Mouse (Mus musculus) frontal cortex, adult (tissue): ENCODE data around the gene Bicd2.
"Not testable (repeated sequence)": the region's sequence is repeated elsewhere in the genome, so short reads cannot be mapped to it uniquely, and the experiment has no call there.

ENCODE experiments used
- ATAC-seq: cut with Nextera tagmentation; 2 replicates; pipeline ENCODE4 v1.9.2; 2017; ENCODE audit warnings: mild to moderate bottlenecking, moderate library complexity, mixed read lengths; ENCODE audit not compliant: low TSS enrichment

The Bicd2 gene

DNA sequence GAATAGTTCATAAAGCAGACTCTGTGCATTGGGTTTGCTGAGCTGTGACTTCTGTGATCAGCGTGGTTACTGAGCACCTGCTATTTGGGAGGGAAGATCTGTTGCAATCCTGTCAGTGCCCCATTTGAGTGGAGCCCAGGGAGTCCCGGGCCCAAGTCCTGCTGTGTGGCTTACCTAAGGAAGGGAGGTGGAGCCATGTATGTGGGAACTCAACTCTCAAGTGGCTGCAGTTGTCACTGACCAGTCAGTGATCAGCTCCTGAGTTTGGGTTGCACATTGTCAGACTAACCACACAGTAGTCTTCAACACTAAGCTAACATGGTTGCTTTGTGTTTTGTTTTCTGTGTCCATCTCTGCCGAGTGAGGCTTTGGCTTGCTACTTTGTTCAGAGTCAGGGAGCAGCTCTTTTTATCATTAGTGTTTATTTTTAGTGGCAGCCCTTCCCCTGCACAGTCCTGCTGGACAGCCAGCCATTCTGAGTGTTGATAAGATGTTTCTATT, 19.6 kb downstream of the Bicd2 start:
- no peak for ATAC-seq

GRCm38 (mm10) chr13:49362364-49362763, 21.0 kb downstream of the Bicd2 start:
- no peak for ATAC-seq

DNA sequence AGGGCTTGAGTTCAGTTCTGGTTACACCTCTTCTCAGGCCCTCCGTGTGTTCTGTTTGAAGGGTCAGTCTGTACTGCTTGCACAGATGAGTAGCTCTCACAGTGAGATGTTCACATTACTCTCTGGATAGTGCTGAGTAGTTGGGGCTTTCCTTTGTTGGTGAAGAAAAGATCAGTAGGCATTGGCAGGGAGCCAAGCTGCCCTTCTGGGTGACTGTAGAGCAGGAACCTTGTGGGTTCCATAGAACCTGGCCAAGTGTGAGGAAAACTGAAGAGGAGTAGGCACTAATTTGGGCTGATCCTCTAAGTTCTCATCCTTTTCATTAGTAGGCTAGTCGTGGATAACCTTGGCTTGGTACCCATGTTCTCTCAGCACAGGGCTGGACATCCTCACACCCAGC, 21.4 kb downstream of the Bicd2 start:
- no peak for ATAC-seq

GRCm38 (mm10) chr13:49364716-49365115, 23.3 kb downstream of the Bicd2 start:
- no peak for ATAC-seq

GRCm38 (mm10) chr13:49367657-49368440, 26.5 kb downstream of the Bicd2 start:
- no peak for ATAC-seq

DNA sequence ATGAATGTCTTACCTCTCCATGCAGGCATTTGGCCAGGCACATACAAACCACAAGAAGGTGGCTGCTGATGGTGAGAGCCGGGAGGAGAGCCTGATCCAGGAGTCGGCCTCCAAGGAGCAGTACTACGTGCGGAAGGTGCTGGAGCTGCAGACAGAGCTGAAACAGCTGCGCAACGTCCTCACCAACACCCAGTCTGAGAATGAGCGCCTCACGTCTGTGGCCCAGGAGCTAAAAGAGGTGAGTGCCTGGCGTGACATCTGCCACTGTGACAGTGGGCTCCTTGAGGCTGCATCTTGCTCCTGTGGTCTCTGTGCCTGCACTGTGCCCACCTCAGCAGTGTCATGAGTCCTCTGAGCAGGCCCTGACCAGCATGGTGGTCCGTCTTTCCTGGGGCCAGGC, 28.0 kb downstream of the Bicd2 start:
- ATAC-seq, result no peak

DNA sequence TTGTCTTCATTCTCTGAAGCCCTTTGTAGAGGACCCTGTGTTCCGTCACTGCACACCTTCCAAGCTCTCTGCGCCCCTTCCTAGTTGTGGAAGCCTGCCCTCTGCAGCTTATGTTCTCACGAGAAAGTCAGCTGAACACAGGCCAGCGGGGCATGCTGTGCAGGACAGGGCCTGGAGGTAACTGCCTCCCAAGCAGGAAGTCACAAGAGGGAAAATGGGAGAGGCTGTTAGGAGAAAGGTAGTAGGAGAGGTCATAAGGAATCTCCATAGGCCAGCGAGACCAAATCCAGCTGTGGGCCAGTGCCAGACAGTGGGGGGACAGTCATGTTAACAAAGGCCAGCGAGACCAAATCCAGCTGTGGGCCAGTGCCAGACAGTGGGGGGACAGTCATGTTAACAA, 28.8 kb downstream of the Bicd2 start:
- ATAC-seq, result not testable (repeated sequence)

DNA sequence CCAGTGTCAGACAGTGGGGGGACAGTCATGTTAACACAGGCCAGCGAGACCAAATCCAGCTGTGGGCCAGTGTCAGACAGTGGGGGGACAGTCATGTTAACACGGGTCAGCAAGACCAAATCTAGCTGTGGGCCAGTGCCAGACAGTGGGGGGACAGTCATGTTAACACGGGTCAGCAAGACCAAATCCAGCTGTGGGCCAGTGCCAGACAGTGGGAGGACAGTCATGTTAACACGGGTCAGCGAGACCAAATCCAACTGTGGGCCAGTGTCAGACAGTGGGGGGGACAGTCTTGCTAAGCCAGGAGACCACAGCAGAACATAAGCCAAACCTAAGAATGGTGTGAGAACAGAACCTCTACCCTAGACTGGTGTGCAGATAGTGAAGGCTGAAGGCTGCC, 29.5 kb downstream of the Bicd2 start:
- peak; percentile 1; the same call in 1 of the 2 replicates for ATAC-seq

DNA sequence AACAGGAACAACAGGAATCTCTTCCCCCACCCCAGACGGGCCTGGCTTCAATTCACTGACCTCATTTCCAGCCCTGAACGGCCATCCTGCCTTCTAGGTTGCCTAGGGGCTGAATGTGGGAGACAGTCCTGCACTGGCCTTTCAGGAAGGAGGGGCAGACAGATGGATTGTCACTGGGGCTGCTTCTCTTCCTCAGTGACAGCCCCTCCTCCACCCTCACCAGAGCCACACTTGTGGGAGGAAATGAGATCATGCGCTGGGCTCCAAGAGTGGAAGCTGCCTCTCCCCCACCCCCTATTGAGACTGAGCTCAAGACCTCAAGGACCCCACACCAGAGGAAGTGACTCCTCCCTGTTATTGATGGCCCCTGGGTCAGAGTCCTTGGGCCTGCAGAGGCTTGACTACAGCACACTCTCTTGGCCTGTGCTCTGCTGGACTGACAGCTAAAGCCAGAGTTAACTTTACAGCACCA, 30.1 kb downstream of the Bicd2 start:
- ATAC-seq, result peak; percentile 68

DNA sequence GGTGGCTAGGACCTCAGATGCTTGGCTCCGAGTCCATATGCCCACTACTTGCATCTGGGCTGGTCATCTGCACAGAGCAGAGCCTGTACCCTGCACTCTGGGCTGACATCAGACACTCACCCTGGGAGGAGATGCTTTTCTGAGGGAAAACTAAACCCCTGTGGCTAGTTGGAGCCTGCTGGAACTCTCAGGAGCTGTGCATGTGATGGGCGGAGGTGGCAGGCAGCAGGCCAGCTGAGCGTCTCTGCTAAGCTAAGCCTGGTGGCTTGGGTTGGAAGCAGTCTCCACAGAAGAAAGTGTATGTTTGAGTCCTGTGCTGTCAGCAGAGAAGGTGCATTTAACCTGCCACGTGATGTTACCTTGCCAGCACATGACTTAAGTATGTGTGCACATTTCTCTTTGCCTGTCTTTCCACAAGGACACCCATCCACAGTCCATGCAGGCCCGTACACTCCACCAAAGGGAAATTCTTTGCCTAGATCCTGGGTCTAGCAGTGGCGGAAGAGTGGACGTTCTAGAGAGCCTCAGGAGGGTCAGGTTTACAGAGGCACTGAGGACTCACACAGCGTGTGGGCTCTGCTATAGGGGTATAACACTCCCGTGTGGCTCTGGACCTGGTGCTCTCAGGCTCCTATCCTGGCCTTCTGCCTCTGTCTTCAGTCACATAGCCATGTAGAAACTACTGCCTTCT, 31.1 kb downstream of the Bicd2 start:
- ATAC-seq, result peak; percentile 86

- no peak for ATAC-seq
Measured at GRCm38 (mm10) chr13:49374304-49374703, 32.9 kb downstream of the Bicd2 start.

DNA sequence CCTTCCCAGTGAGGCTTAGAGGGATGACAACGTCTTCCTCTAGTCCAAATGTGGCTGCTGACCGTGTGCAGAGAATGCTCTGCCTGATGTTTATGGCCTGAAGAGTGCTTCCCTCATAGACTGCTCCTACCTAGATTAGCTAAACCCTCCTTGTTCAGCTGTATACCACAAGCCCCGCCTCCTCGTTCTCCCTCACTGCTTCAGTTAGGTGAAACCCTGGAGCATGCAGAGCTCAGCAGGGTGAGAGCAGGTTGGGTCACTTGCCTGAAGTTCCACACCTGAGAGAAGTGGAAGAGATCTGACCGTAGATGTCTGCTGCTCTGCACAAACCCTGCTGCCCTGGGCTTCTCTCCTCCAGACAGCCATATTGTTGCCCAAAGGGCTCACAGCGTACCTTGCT, 33.3 kb downstream of the Bicd2 start:
- no peak for ATAC-seq

DNA sequence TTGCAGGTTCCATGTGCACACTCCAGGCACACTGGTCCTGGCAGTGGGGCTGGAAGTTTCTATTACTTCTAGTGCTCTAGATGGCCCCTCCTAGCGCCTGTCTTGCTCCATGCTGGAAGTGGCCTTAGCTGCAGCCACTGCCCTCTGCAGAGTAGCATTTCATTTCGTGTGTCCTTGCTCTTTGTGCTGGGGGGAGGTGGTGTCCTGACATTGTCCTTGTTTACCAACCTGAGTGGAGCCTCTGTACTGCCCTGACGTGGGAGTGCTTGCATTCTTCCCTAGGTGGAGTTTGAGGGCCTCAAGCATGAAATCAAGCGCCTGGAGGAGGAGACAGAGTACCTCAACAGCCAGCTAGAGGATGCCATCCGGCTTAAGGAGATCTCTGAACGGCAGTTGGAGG, 36.2 kb downstream of the Bicd2 start:
- no peak for ATAC-seq

- ATAC-seq, result no peak
Measured at GRCm38 (mm10) chr13:49379301-49379700, 37.9 kb downstream of the Bicd2 start.

GRCm38 (mm10) chr13:49381230-49381629, 39.8 kb downstream of the Bicd2 start:
- peak; percentile 86 for ATAC-seq

DNA sequence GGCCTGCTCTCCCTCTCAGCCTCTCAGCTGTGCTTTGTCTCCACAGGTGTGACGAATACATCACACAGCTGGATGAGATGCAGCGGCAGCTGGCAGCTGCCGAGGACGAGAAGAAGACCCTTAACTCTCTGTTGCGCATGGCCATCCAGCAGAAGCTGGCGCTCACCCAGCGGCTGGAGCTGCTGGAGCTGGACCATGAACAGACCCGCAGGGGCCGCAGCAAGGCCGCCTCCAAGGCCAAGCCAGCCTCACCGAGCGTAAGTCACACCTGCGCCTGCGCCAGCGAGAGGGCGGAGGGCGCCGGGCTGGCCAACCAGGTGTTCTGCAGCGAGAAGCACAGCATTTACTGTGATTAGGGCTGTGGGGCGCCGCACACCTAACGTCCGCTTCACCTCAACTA, 41.6 kb downstream of the Bicd2 start:
- no peak for ATAC-seq

DNA sequence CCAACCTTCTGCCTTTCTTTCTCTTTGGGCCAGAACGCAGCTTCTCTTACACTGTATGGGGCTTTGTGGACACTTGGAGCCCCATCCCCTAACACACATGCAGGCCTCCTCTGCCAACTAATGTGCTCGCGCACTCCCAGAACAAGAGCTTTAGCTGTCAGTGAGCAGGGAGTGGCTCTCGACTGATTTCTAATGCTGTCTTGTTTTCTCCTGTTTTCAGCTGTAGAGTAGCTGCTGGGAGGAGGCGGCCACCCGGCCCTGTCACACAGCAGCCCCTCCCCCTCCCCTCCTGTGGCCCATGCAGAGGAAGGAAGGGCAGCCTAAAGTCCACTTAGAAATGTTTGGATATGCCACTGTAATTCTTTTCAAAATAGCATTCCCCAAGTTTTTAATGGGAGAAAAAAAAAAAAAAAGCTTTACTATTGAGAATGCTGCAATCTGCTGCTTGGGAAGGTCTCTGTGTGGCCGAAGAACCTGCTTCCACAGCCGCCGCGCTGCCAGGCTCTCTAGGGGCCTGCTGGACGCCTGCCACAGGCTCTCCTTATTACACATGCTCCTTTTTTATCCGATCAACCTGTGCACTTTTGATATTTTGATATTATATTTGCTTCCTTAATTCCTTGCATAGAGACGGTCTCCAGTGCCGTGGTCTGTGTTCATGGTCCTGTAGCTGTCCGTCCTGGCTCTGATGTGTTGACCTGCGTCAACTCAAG, 43.5 kb downstream of the Bicd2 start:
- no peak for ATAC-seq

DNA sequence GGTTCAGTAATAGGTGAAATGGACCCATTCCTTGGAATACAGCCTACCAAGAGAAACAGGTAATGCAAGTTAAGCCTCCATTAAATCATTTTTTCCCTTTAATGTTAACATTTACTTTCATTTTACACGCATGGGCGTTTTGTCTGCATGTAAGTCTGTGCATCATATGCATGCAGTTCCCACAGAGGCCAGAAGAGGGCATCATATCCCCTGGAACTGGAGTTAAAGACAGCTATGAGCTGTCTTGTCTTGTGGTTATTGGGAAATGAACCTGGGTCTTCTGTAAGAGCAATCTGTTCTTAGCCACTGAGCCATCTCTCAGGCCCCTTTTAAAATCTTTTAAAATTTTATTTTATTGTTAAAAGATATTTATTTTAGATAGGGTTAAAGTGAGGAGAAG, 50.0 kb downstream of the Bicd2 start:
- ATAC-seq, result no peak

DNA sequence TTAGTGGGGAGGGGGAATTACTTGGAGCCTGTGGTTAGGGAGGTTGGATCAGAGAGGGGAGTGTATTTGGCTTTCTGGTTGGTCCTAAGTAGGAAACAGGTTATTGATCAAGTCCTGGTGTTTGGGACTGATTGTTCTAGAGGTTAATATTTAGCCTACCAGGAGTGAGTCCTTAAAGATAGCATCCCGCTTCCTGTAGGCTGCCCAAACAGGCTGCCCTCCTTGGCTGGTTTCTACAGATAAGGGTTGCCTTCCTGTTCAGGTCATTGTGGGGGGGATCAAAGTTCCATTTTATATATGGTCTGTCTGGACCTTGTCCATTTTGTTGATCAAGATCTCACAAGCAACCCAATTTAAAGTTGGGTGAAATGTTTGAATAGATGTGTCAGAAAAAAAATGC, 52.2 kb downstream of the Bicd2 start:
- ATAC-seq, result no peak

DNA sequence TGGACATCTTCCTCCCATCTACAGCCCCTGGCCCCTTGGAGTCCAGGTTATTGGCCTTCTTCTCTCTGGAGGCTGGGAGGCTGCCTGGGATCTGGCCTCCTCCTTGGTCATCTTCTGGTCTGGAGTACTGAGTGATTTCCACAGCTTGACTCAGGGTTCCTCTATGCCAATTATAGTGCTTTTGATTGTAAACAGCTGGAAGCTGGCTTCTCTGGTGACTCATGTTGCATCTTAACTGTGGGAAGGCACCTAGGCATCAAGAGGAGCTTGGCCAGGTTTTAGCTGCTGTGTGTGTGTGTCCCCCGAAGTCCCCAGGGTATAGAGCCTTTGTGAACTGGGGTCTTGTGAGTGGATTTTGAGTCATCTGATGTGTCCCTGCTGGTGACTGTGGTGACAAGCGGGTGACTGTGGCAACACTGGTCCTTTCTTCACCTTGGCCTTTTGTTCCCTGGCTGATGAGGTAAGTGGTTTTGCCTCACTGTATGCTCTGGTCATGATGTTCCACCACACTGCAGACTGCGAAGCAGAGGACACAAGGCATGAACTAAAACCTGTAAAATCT, 53.6 kb downstream of the Bicd2 start:
- ATAC-seq, result no peak

DNA sequence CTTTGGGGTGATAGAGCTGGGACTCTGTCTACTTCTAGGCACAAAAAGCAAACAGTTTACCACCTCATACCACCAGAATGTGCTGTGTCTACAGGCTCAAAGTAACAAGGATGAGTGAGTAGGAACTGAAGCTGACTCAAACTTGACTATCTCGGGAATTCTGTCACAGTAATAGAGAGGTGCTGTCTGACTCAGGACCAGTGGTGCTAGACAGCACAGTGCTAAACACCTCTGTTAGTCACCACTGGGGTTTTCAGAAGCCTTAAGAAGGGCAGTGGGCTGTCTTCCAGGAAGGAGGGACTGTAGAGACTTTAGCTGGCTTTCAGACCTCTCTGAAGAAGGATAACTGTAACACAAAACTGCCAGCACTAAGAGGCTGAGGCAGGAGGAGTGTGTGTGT, 55.4 kb downstream of the Bicd2 start:
- ATAC-seq, result no peak

- no peak for ATAC-seq
Measured at GRCm38 (mm10) chr13:49398191-49398590, 56.8 kb downstream of the Bicd2 start.
